Mouse (Mus musculus) lung, postnatal 0 days (tissue): ENCODE data around the gene Sbf2.

Source experiments
- CTCF ChIP-seq: IDR thresholded peaks from 2 replicates; pipeline ENCODE4 v1.5.1; 2016; ENCODE audit warnings: antibody characterized with exemption, mild to moderate bottlenecking
- EP300 ChIP-seq: IDR thresholded peaks from 2 replicates; pipeline ENCODE4 v1.6.1; 2016; ENCODE audit warnings: antibody characterized with exemption, mild to moderate bottlenecking, control low read depth

DNA sequence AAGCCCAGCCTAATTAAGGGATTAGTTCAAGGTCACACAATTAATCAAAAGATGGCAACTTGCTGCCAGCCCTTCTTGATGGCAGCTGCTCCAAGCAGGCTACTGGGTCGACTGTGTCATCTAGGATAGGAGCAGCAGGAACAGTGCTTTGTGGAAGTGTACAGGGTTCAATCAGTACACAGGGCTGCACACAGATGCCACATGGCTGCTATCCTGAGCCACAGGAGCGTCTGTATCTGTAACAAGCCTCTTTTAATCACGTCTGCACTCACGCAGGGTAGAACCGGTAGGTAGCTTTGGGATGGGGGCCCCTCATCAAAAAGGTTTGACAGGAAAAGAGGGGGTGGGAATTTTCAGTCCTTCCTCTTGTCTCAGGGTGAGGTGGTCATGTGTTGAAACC lies 308.4 kb downstream of the Sbf2 start:
- no peak for TF ChIP-seq CTCF
- no peak for TF ChIP-seq EP300
